Mouse (Mus musculus): ENCODE results near the gene Acta1. TPM values are rescaled to one million over a fixed set of nuclear protein-coding genes. Genes with fewer than 3 reads are reported as not detected.

The Acta1 gene
- polyA plus RNA-seq, 1 experiment from 2014 or later: 166 TPM

GRCm38 (mm10) chr8:123896774-123897173, 2.2 kb upstream of the Acta1 start:
- Histone ChIP-seq H3K4me1 (ENCODE audit: insufficient read depth, low read length) (peaks cover under 1% of the 10 kb centered on the region; the same call in 1 of the 2 replicates), H3K27me3 (ENCODE audit: insufficient read depth, low read length) (peaks cover 44% of the 10 kb centered on the region), H3K4me3 (ENCODE audit: low read length) (no peak overlapping the region), H3K27ac (ENCODE audit: low read length) (no peak overlapping the region), H3K36me3 (ENCODE audit: insufficient read depth, low read length) (peaks cover 9% of the 10 kb centered on the region), H3K9me3 (ENCODE audit: low read length) (no peaks in the 10 kb centered on the region), H3K4me2 (replicated peaks; ENCODE audit: low read depth, low read length) (no peak overlapping the region), H3K9ac (replicated peaks; ENCODE audit: low read length) (no peak overlapping the region)
- 64% methylated on average over 10 of the region's 10 CpGs for WGBS
- no peak for ATAC-seq (ENCODE audit: low FRiP score, low TSS enrichment)

DNA sequence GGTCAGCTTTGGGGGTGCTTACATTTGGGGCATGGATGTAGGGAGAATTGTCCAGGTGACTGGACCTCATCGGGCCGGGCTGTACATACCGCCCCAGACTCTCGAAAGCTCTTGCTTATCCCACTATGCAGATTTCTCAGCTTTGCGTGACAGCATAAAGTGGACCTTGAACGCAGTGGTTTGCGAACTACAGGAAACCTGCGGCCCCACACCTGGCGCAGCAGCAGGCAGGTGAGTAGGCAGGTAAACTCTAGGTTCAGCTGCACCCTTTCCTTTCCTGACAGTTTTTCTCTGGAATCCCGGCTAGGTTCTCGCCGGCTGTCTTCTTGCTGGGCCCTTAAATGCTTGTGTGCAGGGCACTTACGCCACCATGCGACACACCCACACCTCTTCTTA, 1.8 kb upstream of the Acta1 start:
- Histone ChIP-seq H3K9ac (replicated peaks; ENCODE audit: low read length) (no peak overlapping the region), H3K9me3 (ENCODE audit: low read length) (no peaks in the 10 kb centered on the region), H3K4me2 (replicated peaks; ENCODE audit: low read depth, low read length) (no peak overlapping the region), H3K4me3 (ENCODE audit: low read length) (no peak overlapping the region), H3K4me1 (ENCODE audit: insufficient read depth, low read length) (peaks cover 5% of the 10 kb centered on the region; the same call in 1 of the 2 replicates), H3K27me3 (ENCODE audit: insufficient read depth, low read length) (peaks cover 48% of the 10 kb centered on the region), H3K27ac (ENCODE audit: low read length) (no peak overlapping the region), H3K36me3 (ENCODE audit: insufficient read depth, low read length) (peaks cover 9% of the 10 kb centered on the region)
- ATAC-seq (ENCODE audit: low FRiP score, low TSS enrichment): no peak
- 63% methylated on average over 14 of the region's 14 CpGs for WGBS

DNA sequence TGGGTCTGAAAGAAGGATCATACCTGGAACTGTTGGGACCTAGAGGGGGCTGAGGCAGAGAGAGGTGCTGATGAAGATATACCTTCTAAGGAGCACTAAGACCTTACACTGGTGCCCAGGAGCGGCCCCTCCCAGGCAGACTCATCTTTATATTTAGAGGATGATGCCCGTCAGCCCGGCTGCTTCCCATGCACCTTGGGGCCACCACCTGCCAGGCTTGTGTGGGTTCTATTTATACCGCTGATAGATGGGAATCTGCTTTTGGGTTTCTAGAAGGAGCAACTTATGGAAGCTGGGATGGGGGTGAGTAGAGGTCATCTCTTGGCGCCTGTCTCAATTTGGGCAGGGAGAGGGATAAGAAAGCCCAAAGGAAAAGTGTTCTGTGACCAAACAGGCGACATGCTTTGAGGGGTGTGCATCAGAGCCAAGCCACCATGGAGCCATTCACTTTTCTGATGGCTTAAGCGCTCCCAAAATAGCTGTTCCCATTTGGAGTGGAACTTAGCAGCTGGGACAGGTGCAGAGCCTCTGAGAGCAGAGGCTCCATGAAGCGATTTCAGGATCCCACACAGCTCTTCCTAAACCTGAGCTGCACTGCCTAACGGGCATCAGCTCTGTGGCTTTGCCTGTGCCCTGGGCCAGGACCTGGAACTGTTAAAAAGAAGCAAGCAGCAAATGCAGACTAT, 1.3 kb upstream of the Acta1 start:
- H3K4me2 ChIP-seq (replicated peaks; ENCODE audit: low read depth, low read length): no peak overlapping the region
- H3K27ac ChIP-seq (ENCODE audit: low read length): no peak overlapping the region
- peaks cover 54% of the 10 kb centered on the region for H3K27me3 ChIP-seq (ENCODE audit: insufficient read depth, low read length)

GRCm38 (mm10) chr8:123895230-123895629, 679 bp upstream of the Acta1 start:
- WGBS: 82% methylated on average over 4 of the region's 4 CpGs
- no peak overlapping the region for H3K4me2 ChIP-seq (replicated peaks; ENCODE audit: low read depth, low read length)
- H3K27ac ChIP-seq (ENCODE audit: low read length): no peak overlapping the region
- H3K36me3 ChIP-seq (ENCODE audit: insufficient read depth, low read length): peaks cover under 1% of the 10 kb centered on the region
- no peak overlapping the region for H3K9ac ChIP-seq (replicated peaks; ENCODE audit: low read length)
- H3K4me1 ChIP-seq (ENCODE audit: insufficient read depth, low read length): peaks cover 5% of the 10 kb centered on the region; the same call in 1 of the 2 replicates
- no peak for ATAC-seq (ENCODE audit: low FRiP score, low TSS enrichment)
- no peak overlapping the region for H3K4me3 ChIP-seq (ENCODE audit: low read length)
- H3K27me3 ChIP-seq (ENCODE audit: insufficient read depth, low read length): peaks cover 60% of the 10 kb centered on the region
- no peaks in the 10 kb centered on the region for H3K9me3 ChIP-seq (ENCODE audit: low read length)

More for the DNA sequence above, 1.3 kb upstream of the Acta1 start:
- 71% methylated on average over 9 of the region's 9 CpGs for WGBS
- H3K4me3 ChIP-seq (ENCODE audit: low read length): no peak overlapping the region
- H3K9me3 ChIP-seq (ENCODE audit: low read length): no peaks in the 10 kb centered on the region
- H3K36me3 ChIP-seq (ENCODE audit: insufficient read depth, low read length): peaks cover 6% of the 10 kb centered on the region
- peaks cover 5% of the 10 kb centered on the region; the same call in 1 of the 2 replicates for H3K4me1 ChIP-seq (ENCODE audit: insufficient read depth, low read length)
- no peak overlapping the region for H3K9ac ChIP-seq (replicated peaks; ENCODE audit: low read length)
- no peak for ATAC-seq (ENCODE audit: low FRiP score, low TSS enrichment)

DNA sequence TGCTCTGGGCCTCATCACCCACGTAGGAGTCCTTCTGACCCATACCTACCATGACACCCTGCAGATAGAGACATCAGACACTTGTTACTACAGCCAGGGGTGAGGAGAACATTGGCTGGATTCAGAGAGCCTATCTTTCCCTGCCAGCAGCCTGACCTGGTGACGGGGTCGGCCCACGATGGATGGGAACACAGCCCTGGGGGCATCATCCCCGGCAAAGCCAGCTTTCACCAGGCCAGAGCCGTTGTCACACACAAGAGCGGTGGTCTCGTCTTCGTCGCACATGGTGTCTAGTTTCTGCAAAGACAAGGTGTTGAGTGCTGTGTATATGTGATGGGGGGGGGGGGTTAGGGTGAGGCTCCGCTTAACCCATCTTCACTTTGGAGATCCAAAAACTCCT, 1.1 kb downstream of the Acta1 start:
- no peak for ATAC-seq (ENCODE audit: low FRiP score, low TSS enrichment)
- WGBS: 80% methylated on average over 11 of the region's 11 CpGs
- Histone ChIP-seq H3K4me2 (replicated peaks; ENCODE audit: low read depth, low read length) (no peak overlapping the region), H3K9ac (replicated peaks; ENCODE audit: low read length) (no peak overlapping the region), H3K36me3 (ENCODE audit: insufficient read depth, low read length) (no peaks in the 10 kb centered on the region), H3K27me3 (ENCODE audit: insufficient read depth, low read length) (peaks cover 66% of the 10 kb centered on the region), H3K4me3 (ENCODE audit: low read length) (no peak overlapping the region), H3K27ac (ENCODE audit: low read length) (no peak overlapping the region), H3K9me3 (ENCODE audit: low read length) (no peaks in the 10 kb centered on the region), H3K4me1 (ENCODE audit: insufficient read depth, low read length) (peaks cover 5% of the 10 kb centered on the region; the same call in 1 of the 2 replicates)

- H3K36me3 ChIP-seq (ENCODE audit: insufficient read depth, low read length): no peaks in the 10 kb centered on the region
- H3K4me3 ChIP-seq (ENCODE audit: low read length): no peak overlapping the region
- 12% methylated on average over 30 of the region's 30 CpGs for WGBS
- ATAC-seq (ENCODE audit: low FRiP score, low TSS enrichment): no peak
- H3K4me2 ChIP-seq (replicated peaks; ENCODE audit: low read depth, low read length): no peak overlapping the region
- H3K9ac ChIP-seq (replicated peaks; ENCODE audit: low read length): no peak overlapping the region
- peaks cover 5% of the 10 kb centered on the region; the same call in 1 of the 2 replicates for H3K4me1 ChIP-seq (ENCODE audit: insufficient read depth, low read length)
- no peak overlapping the region for H3K27ac ChIP-seq (ENCODE audit: low read length)
- peaks cover 66% of the 10 kb centered on the region for H3K27me3 ChIP-seq (ENCODE audit: insufficient read depth, low read length)
- H3K9me3 ChIP-seq (ENCODE audit: low read length): no peaks in the 10 kb centered on the region
Observed at GRCm38 (mm10) chr8:123892586-123893155, 1.9 kb downstream of the Acta1 start.

- Histone ChIP-seq H3K9me3 (ENCODE audit: low read length) (no peaks in the 10 kb centered on the region), H3K36me3 (ENCODE audit: insufficient read depth, low read length) (no peaks in the 10 kb centered on the region), H3K27me3 (ENCODE audit: insufficient read depth, low read length) (peaks cover 66% of the 10 kb centered on the region), H3K27ac (ENCODE audit: low read length) (no peak overlapping the region), H3K4me3 (ENCODE audit: low read length) (peak overlapping the region; percentile 17), H3K4me1 (ENCODE audit: insufficient read depth, low read length) (peaks cover 5% of the 10 kb centered on the region; the same call in 1 of the 2 replicates), H3K4me2 (replicated peaks; ENCODE audit: low read depth, low read length) (peak overlapping the region; percentile 32), H3K9ac (replicated peaks; ENCODE audit: low read length) (no peak overlapping the region)
- no peak for ATAC-seq (ENCODE audit: low FRiP score, low TSS enrichment)
- WGBS: 1% methylated on average over 49 of the region's 49 CpGs
Observed at GRCm38 (mm10) chr8:123891883-123892585, 2.5 kb downstream of the Acta1 start.

DNA sequence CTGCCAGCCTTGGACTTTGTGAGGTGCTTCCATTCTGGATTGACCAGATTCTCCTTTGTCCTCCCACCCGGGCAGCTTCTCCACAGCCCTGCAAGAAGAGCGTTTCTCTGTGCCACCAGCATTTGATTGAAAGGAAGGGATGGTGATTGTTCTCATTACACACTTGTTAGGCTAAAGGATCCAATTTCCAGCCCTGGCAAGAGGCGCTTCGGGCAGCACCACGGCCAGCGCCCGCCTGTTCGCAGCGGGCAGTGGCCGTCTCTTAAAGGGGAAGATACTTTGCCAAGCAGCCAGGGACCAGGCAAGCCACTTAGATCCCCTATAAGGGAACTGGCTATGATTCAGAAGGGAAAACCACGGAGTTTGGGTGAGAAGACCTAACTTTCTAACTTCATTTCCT, 3.3 kb downstream of the Acta1 start:
- Histone ChIP-seq H3K36me3 (ENCODE audit: insufficient read depth, low read length) (no peaks in the 10 kb centered on the region), H3K9me3 (ENCODE audit: low read length) (no peaks in the 10 kb centered on the region), H3K4me3 (ENCODE audit: low read length) (no peak overlapping the region), H3K27me3 (ENCODE audit: insufficient read depth, low read length) (peaks cover 69% of the 10 kb centered on the region), H3K27ac (ENCODE audit: low read length) (no peak overlapping the region), H3K4me1 (ENCODE audit: insufficient read depth, low read length) (peaks cover 5% of the 10 kb centered on the region; the same call in 1 of the 2 replicates), H3K4me2 (replicated peaks; ENCODE audit: low read depth, low read length) (no peak overlapping the region), H3K9ac (replicated peaks; ENCODE audit: low read length) (no peak overlapping the region)
- 2% methylated on average over 11 of the region's 11 CpGs for whole genome bisulfite sequencing
- no peak for ATAC-seq (ENCODE audit: low FRiP score, low TSS enrichment)

DNA sequence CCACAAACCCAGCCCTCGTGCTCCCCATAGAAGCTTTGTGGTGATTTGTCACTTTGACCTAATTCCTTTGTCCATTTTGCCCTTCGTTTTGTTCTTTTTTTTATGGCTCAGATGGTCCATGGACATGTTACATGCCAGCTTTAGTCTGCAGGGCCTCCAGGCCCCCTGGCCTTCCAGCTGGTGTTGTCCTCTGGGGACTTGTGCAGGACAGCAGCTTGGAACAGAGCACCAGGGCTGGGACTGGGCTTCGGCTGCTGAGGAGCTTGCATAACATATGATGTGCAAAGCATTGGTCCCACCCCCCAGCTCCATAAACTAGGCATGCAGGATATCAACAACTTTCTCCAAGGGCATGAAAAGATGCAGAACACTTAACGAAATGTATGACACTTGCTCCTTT, 4.8 kb downstream of the Acta1 start:
- peaks cover 61% of the 10 kb centered on the region for H3K27me3 ChIP-seq (ENCODE audit: insufficient read depth, low read length)
- H3K36me3 ChIP-seq (ENCODE audit: insufficient read depth, low read length): no peaks in the 10 kb centered on the region
- no peak for ATAC-seq (ENCODE audit: low FRiP score, low TSS enrichment)
- no peak overlapping the region for H3K9ac ChIP-seq (replicated peaks; ENCODE audit: low read length)
- H3K27ac ChIP-seq (ENCODE audit: low read length): no peak overlapping the region
- H3K4me1 ChIP-seq (ENCODE audit: insufficient read depth, low read length): peaks cover 5% of the 10 kb centered on the region; the same call in 1 of the 2 replicates
- no peak overlapping the region for H3K4me3 ChIP-seq (ENCODE audit: low read length)
- 69% methylated on average over 4 of the region's 4 CpGs for WGBS
- no peaks in the 10 kb centered on the region for H3K9me3 ChIP-seq (ENCODE audit: low read length)
- H3K4me2 ChIP-seq (replicated peaks; ENCODE audit: low read depth, low read length): no peak overlapping the region
